Mouse (Mus musculus) hematopoietic stem cell, adult 5-6 weeks (primary cell): ENCODE data around the gene Shd. TPM values are rescaled to one million over a fixed set of nuclear protein-coding genes. Genes with fewer than 3 reads are reported as not detected.
A peak's percentile ranks its signal among the peaks of the same experiment; 100 is the strongest.

Experiments used
- ATAC-seq, 2 experiments: fragments of 125-278 bp in 1 of 2; replicated peaks in 1 of 2; 2 replicates each; pipeline ENCODE4 v1.8.0; 2016 to 2017; ENCODE audit warnings: inconsistent platforms in 2 of 2, mild to moderate bottlenecking in 2 of 2, moderate number of reproducible peaks in 2 of 2, low read depth in 1 of 2, moderate TSS enrichment in 1 of 2; ENCODE audit not compliant: low FRiP score in 2 of 2, poor library complexity in 2 of 2, severe bottlenecking in 2 of 2, insufficient read depth in 1 of 2, low TSS enrichment in 1 of 2
- total RNA-seq: library from RNA; stranded (forward); fragments of 172-1452, 232-1000 nt; gene quantifications from 2 replicates; pipeline ENCODE4 v1.2.3, GENCODE M21; 2017

The Shd gene
- total RNA-seq, 1 experiment from 2014 or later, result 0.79 TPM

- ATAC-seq, result no peak
Measured at GRCm38 (mm10) chr17:55986030-55986961, 16.0 kb downstream of the Shd start, which contains the start of gene Fsd1. Gene Fsd1 (plus strand): TSS chr17:55986509.

GRCm38 (mm10) chr17:55990278-55990898, 20.1 kb downstream of the Shd start:
- no peak for ATAC-seq

GRCm38 (mm10) chr17:55996007-55996406, 25.7 kb downstream of the Shd start:
- no peak for ATAC-seq

GRCm38 (mm10) chr17:55999794-56000499, 29.7 kb downstream of the Shd start:
- ATAC-seq, result no peak

- peak in 1 of 2 experiments; percentile 31; a peak in 1 of 4 replicates for ATAC-seq
Measured at GRCm38 (mm10) chr17:56003000-56003399, 32.7 kb downstream of the Shd start.

DNA sequence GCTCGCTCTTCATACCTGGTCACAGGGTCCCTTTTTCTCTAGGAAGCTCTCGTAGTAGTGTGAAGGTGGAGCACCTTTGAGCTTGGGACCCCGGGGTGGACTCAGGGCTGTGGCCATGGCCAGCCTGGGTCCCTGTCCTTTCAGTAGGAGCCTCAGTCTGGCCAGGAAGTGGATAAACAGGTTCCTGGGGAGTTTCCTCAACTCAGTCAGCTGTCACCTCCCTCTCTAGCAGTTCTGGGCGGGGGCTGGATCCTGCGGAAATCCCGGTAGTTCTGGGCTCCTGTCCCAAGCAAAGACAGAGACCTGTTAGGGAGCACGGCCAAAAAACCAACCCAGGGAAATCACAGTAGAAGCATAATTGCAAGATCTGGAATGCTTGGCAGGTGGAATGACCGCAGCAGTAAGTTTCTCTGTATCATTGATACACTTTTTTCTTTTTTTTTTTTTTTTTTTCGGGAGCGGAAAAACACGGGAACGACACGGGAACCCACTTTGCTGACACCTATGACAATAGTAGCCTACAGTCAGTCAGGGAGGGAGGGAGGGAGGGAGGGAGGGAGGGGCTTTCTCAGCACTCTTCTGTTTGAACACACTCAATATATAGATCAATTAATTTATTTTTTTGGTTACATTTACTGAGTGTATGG, 35.3 kb downstream of the Shd start, which contains the start of the genes Stap2 and Mpnd:
Gene Stap2 (minus strand): TSS at position 170 of the 647 bp plus-strand sequence.
Gene Mpnd (plus strand): TSS at position 297 of the 647 bp plus-strand sequence.
- no peak for ATAC-seq

- ATAC-seq, result no peak
Measured at GRCm38 (mm10) chr17:56006956-56007355, 36.7 kb downstream of the Shd start.

DNA sequence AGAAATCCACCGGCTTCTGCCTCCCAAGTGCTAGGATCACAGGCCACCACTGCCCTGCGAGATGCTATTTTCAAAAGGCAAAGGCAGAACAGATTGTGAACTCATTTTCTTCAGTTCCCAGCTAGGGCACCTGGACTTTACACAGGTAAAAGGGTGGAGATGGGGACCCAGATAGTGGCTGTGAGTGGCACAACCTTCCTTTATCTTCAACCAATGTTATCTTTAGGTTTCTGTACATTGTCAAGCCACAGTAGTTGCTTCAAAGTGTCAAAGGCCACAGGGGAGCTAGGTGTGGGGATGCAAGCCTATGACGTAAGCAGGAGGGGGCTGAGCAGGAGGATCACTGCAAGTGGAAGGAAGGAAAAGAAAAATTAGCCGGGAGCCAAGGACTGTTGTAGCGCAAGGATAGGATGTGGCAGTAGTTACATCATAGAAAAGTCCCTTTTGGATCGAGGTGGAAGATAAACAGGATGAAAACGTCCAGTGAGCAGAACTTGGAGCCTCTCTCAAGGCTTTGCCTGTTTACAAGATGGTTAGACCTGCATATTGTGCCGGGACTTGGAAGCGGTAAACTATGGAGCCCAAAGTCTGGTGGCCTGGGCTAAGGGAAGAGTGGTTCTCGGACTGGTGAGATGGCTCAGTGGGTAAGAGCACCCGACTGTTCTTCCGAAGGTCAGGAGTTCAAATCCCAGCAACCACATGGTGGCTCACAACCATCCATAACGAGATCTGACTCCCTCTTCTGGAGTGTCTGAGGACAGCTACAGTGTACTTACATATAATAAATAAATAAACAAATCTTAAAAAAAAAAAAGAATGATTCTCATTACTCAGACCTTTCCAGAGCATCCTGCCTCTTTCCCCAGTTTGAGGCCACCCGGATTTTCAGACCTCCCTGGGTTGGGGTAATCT, 37.4 kb downstream of the Shd start:
- ATAC-seq, result no peak

DNA sequence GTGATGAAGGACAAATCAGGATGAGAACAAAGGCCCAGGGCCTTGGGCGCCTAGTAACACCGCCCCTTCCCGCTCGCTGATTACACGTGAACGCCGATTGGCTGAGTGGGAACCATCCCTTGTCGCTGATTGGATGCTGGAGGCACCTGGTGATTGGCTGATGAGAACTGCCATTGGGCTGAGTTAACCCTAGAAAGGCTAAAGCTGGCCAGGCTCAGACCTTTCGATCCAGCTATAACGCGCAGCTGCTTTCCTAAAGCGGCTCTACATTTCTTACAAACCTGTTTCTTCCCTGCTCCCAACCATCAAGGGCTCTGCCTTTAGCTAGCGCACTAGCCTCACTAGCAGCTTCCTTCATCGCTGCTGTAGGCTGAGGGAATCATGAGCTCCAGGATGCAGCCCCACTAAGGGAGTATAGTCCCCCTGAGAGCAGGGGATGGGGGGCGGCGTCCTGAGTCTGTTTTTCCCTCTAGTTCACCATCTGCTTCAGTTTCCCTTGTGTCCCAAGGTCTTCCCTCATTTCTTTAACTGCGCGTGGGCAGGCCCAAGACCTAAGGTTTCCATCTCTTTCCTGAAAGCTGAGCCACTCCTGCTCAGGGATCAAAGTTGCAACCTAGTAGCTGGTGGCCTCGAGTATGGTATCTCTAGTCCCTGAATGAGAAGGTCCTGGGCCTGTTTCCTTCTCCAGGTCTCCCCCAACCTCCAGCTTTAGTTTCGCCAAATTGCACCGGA, 38.3 kb downstream of the Shd start:
- peak; percentile 92 for ATAC-seq

- peak; percentile 92 to 93 for ATAC-seq
Measured at GRCm38 (mm10) chr17:56009088-56009961, 39.1 kb downstream of the Shd start.

DNA sequence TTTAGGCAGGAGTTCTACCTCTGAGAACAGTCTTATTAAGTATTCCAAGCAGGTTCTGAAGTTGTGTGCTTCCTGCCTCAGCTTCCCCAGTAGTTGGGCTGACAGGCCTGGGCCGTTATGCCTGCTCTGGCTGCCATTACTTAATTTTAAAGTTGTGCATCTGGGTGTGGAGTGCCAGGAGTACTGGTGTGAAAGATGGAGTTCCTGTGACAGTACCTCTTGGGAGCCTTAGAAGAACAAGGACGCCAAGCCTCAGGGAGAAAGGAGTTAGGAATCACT, 39.6 kb downstream of the Shd start:
- no peak for ATAC-seq

DNA sequence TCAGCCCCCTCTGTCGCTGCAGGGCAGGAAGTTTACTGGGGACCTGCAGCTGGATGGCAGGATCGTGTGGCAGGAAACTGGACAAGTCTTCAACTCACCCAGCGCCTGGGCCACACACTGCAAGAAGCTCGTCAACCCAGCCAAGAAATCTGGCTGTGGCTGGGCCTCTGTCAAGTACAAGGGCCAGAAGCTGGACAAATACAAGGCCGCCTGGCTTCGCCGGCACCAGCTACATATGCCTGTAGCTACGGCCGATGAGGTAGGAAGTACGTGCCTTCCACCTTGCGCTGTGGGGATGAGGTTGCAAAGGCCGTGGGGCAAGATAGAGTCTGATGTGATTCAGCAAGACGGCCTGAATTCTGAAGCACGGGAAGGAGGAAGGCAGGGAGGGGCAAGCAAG, 40.0 kb downstream of the Shd start:
- ATAC-seq, result no peak

- 0 out of 4 replicates have a peak, but pooled peaks of 1 of the 2 experiments have one; percentile 21 for ATAC-seq
Measured at GRCm38 (mm10) chr17:56010681-56011080, 40.4 kb downstream of the Shd start.

DNA sequence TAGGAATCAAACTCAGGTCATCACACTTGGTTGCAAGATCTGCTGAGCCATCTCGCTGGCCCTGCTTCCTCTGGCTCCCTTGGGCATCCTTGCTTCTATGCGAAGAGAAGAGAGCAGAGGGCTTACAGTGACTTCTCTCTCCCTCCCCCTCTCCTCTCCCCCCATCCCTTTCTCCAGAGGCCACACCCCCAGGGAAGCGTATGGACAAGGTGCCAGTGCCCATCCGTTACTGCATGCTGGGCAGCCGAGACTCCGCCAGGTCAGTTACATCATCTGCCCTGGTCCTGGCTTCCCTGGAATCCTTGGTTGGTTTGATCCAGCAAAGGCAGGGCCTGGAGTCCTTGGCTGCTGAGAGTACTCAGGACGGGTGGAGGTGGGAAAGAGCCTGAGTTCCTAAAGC, 41.2 kb downstream of the Shd start:
- no peak for ATAC-seq

GRCm38 (mm10) chr17:56015293-56015692, 45.0 kb downstream of the Shd start:
- no peak for ATAC-seq
